Mouse (Mus musculus): Measurements from ENCODE around the gene Sap25. TPM values are rescaled to one million over a fixed set of nuclear protein-coding genes. Genes with fewer than 3 reads are reported as not detected.

Gene Sap25
- polyA plus RNA-seq, 1 experiment, result 72.5 TPM

DNA sequence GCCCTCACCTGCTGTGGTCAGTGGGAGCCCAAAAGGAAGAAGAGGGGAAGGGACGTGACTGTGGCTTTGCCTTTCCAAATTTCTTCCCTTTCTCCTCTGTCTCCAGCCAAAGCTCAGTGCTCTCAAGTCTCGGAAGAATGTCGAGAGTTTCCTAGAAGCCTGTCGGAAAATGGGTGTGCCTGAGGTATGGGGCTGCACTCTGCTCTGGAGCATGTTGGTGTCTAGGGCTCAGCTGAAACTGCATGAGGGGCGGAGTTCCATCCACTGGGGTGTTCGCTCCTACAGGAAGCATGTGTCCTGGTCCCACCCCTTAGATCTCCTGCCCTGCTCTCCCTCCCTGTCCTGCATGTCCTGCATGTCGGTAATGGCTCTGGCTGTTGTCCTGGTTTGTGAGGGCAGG lies 1.7 kb upstream of the Sap25 start:
- Histone ChIP-seq H3K9me3 (no peaks in the 10 kb centered on the region), H3K36me3 (replicated peaks; ENCODE audit: low read length) (peaks cover 92% of the 10 kb centered on the region), H3K4me1 (peaks cover 55% of the 10 kb centered on the region), H3K27me3 (replicated peaks) (peaks cover 1% of the 10 kb centered on the region), H3K4me3 (replicated peaks) (peak overlapping the region; percentile 4)
- TF ChIP-seq GATA1 (IDR thresholded peaks at IDR 0.05; ENCODE audit: borderline replicate concordance, low read length), result no peak
- TF ChIP-seq FLI1 (IDR thresholded peaks at IDR 0.05; ENCODE audit: low read length), result no peak

DNA sequence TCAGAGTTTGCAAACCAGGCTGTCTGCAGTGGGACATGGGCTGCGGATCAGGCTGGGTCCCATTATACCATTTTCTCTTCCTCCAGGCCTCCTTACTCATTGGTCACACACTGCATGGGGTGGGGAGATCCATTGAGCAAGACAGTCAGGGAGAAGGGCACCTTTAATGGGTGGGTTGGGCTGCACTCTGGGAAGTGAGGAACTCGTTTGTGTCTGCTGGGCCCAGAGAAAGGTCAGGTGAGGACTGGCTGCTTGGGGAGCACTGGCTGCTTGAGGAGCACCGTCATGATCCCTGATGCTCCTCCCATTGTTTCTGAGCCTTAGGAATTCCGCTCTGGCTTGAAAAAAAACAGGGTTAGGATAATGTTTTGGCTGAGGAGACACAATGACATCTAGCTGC lies 1.8 kb downstream of the Sap25 start:
- Histone ChIP-seq H3K4me3 (replicated peaks) (no peak overlapping the region), H3K9me3 (no peaks in the 10 kb centered on the region)

DNA sequence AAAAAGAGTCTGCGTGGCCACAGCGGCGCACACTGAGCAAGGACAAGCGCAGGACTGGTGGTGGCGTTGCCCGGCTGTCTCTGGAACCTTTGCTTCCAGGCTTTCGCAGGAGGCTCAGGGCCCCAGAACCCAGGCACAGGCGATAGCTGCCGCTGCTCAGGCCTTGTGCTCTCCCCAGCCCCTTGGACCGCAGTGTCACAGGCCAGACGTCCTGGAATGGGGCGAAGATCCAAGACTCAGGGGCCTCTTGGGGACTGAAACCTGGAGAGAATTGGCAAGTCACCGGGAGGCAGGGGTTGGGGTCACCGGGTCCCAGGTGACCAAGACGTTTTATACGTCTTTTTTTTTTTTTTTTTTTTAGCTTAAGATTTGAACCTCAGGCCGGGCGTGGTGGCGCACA lies 3.4 kb downstream of the Sap25 start:
- Histone ChIP-seq H3K36me3 (replicated peaks; ENCODE audit: low read length) (peaks cover 47% of the 10 kb centered on the region), H3K4me3 (replicated peaks) (no peak overlapping the region), H3K9me3 (no peaks in the 10 kb centered on the region), H3K4me1 (peaks cover 61% of the 10 kb centered on the region), H3K27me3 (replicated peaks) (peaks cover 8% of the 10 kb centered on the region)
- TF ChIP-seq GATA1 (IDR thresholded peaks at IDR 0.05; ENCODE audit: borderline replicate concordance, low read length), result no peak
- TF ChIP-seq FLI1 (IDR thresholded peaks at IDR 0.05; ENCODE audit: low read length), result no peak

More for the DNA sequence above, 1.8 kb downstream of the Sap25 start:
- H3K36me3 ChIP-seq (replicated peaks; ENCODE audit: low read length), result peaks cover 60% of the 10 kb centered on the region
- no peak for TF ChIP-seq GATA1 (IDR thresholded peaks at IDR 0.05; ENCODE audit: borderline replicate concordance, low read length)
- TF ChIP-seq FLI1 (IDR thresholded peaks at IDR 0.05; ENCODE audit: low read length), result no peak
- H3K4me1 ChIP-seq, result peaks cover 58% of the 10 kb centered on the region
- peaks cover 8% of the 10 kb centered on the region for H3K27me3 ChIP-seq (replicated peaks)

DNA sequence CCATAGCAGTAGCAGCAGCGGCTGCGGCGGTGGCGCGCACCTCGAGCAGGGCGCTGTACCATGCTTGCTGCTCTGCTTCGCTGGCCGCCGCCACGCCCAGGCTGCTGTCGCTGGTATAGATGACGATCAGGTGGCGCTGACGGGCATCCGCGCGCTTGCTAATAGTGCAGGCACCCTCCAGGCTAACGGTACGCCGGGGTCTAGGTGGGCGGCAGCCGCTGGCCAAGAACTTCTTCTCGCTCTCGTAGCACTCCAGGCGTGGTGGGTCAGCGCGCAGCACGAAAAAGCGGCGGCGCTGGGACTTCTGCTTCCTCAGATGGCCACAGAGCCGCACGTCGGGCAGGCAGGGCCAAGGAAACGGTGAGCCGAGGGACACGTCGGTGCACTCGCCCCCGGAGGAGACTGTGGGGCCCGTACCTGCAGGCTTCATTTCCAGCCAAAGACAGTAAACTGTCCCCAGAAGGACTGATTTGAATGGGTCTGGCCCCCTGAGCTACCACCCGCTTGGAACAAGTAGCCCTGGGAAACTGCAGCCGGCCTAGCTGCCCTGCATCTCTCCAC lies 4.0 kb downstream of the Sap25 start:
- no peak for TF ChIP-seq FLI1 (IDR thresholded peaks at IDR 0.05; ENCODE audit: low read length)
- no peak for TF ChIP-seq GATA1 (IDR thresholded peaks at IDR 0.05; ENCODE audit: borderline replicate concordance, low read length)
- no peaks in the 10 kb centered on the region for H3K9me3 ChIP-seq
- H3K27me3 ChIP-seq (replicated peaks), result peaks cover 8% of the 10 kb centered on the region
- H3K36me3 ChIP-seq (replicated peaks; ENCODE audit: low read length), result peaks cover 45% of the 10 kb centered on the region
- H3K4me1 ChIP-seq, result peaks cover 55% of the 10 kb centered on the region
- peak overlapping the region; percentile 80 for H3K4me3 ChIP-seq (replicated peaks)

DNA sequence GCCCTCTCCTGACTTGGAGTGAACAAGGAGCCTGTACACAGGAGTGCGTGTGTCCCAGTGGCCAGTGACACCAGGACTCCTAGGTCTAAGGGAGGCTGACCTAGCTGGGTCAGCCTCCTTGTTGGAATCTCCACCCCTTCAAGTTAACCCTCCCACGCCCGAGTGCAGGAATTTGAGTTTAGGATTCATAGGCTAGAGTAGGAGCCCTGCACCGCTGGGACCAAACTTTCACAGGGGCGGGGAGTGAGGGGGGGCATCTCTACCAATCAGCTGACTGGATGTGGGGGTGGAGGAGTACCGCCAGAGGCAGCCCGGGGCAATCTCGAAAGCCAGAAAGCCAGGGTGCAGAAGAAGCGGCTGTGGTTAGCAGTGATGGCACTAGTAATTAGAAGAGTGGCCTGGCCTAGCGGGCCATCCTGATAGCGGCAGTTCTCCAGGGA lies 4.5 kb downstream of the Sap25 start, which contains the start of gene Irs3:
Gene Irs3 (minus strand): TSS at position 63 of the 440 bp plus-strand sequence.
- peak within 1 kb of the TSS; percentile 80 for H3K4me3 ChIP-seq (replicated peaks)
- H3K36me3 ChIP-seq (replicated peaks; ENCODE audit: low read length), result peaks cover 44% of the 10 kb centered on the region
- TF ChIP-seq FLI1 (IDR thresholded peaks at IDR 0.05; ENCODE audit: low read length) (no peak), GATA1 (IDR thresholded peaks at IDR 0.05; ENCODE audit: borderline replicate concordance, low read length) (no peak)
- H3K4me1 ChIP-seq, result peaks cover 50% of the 10 kb centered on the region
- peaks cover 8% of the 10 kb centered on the region for H3K27me3 ChIP-seq (replicated peaks)
- no peaks in the 10 kb centered on the region for H3K9me3 ChIP-seq

DNA sequence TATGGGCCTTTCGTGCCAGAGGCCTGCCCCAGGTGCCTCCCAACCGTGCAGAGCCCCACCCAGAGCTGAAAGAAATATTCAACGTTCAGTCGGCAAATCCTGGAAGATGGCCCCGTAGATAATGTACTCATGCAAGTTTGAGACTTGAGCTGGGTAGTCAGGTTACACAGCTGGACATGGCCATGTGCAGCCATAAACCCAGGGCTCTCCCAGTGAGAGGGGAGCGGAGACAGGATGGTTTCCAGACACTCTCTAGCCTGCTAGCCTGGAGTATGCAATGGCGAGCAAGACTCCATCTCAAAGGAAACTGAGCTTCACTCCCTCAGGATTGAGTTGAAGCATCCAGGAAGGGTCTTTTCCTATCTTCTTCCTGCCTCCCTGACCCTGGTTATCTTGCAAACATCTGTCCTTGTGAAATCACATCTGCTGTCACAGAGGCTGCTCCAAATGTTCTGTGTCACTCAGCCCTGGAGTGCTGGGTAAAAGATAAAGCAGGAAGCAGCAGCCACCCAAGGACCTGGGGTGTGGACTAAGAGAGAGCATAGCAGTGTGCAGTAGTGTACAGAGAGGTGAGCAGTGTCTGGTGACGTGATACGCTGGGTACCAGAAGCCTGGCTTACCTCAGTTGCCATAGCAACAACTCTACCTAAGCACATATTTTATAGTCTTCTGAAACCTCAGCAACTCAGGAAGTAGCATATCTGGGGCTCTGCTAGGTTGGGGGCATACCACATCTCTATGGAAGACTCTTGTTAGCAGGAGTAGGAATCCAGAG lies 6.9 kb downstream of the Sap25 start:
- no peaks in the 10 kb centered on the region for H3K9me3 ChIP-seq
- H3K4me3 ChIP-seq (replicated peaks), result peak overlapping the region; percentile 50
- H3K36me3 ChIP-seq (replicated peaks; ENCODE audit: low read length), result peaks cover 44% of the 10 kb centered on the region
- TF ChIP-seq FLI1 (IDR thresholded peaks at IDR 0.05; ENCODE audit: low read length) (no peak), GATA1 (IDR thresholded peaks at IDR 0.05; ENCODE audit: borderline replicate concordance, low read length) (no peak)
- H3K27me3 ChIP-seq (replicated peaks), result peaks cover 8% of the 10 kb centered on the region
- peaks cover 40% of the 10 kb centered on the region for H3K4me1 ChIP-seq

DNA sequence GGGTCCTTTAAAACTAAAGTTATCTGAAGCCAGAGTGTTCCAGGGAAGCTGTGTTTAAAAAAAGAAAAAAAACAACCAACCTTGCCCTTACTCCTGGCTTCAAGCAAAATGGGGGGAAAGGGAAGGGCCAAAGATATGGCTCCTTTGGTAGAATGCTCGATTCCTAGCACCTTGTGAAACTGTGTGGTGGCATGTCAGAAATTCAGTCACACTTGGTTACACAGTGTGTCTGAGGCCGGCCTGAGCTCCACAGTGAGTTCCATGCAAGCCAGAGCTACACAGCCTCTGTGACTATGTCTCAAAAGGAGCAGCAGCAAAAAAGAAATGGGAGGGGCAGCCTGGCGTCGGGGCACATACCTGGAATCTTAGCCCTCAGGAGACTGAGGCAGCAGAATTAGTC lies 8.1 kb downstream of the Sap25 start:
- H3K36me3 ChIP-seq (replicated peaks; ENCODE audit: low read length), result peaks cover 47% of the 10 kb centered on the region
- H3K4me3 ChIP-seq (replicated peaks), result no peak overlapping the region
- H3K9me3 ChIP-seq, result no peaks in the 10 kb centered on the region
- H3K4me1 ChIP-seq, result peaks cover 40% of the 10 kb centered on the region
- peaks cover 8% of the 10 kb centered on the region for H3K27me3 ChIP-seq (replicated peaks)
- TF ChIP-seq FLI1 (IDR thresholded peaks at IDR 0.05; ENCODE audit: low read length) (no peak), GATA1 (IDR thresholded peaks at IDR 0.05; ENCODE audit: borderline replicate concordance, low read length) (no peak)

DNA sequence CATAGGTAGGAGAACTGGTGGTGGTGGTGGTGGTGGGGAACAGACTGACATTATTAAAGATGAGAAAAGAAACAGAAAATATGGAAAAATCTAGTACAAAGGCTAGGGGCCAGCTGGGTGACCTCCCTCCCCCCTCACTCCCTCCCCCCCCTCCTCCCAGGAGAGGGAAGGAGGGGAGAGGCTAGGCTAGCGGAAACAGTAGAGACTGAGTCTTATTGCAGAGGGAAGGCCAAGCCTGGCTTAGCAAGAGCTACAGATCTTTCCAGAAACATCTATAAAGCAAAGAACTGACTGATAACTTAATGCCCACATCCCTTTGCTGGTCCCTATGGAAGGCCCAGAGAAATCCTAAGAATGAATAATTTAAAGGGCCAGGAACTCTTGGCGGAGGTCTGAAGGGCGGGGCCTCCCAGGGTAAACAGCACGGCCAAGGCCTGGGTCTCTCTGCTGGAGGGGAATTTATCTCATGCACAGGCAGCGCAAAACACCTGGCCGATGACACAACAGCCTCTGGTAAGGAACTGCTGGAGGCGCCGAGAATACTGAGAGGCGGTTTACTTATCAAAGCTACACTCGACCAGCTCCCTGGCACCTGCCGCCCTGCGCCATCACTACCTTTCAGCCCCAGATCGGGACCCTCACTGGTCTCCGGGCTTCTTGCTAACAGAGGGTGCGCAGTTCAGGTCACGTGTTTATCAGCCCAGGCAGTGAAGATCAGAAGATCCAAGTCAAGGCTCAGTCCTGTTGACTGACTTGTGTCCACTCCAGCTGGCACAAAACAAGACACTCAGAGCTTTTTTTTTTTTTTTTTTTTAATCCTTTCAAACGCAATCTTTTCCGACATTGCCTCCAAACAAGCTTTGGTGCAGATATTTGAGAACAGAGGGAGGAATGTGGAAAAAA lies 8.8 kb downstream of the Sap25 start:
- Histone ChIP-seq H3K9me3 (no peaks in the 10 kb centered on the region), H3K36me3 (replicated peaks; ENCODE audit: low read length) (peaks cover 54% of the 10 kb centered on the region), H3K4me3 (replicated peaks) (no peak overlapping the region), H3K27me3 (replicated peaks) (peaks cover 6% of the 10 kb centered on the region), H3K4me1 (peaks cover 39% of the 10 kb centered on the region)
- TF ChIP-seq GATA1 (IDR thresholded peaks at IDR 0.05; ENCODE audit: borderline replicate concordance, low read length) (no peak), FLI1 (IDR thresholded peaks at IDR 0.05; ENCODE audit: low read length) (no peak)

DNA sequence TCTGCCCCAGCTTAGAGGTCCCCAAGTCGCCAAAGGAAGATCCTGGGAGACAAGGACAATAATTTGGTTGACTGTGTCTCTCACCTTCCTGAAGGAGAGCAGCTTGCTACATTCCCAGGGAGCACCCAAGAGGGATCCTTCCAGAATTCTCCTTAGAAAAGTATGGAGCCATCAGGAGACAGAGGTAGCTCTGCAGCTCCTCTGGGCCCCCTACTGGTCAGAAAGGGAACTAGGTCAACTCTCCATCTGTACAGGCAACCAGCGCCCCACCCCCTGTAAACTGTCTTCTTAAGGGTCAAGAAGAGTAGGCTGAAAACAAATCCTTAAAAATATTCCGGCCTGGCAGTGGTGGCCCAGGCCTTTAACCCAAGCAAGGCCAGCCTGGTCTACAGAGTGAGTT lies 11.3 kb downstream of the Sap25 start:
- Histone ChIP-seq H3K36me3 (replicated peaks; ENCODE audit: low read length) (peaks cover 74% of the 10 kb centered on the region), H3K4me3 (replicated peaks) (no peak overlapping the region), H3K27me3 (replicated peaks) (no peaks in the 10 kb centered on the region), H3K4me1 (peaks cover 25% of the 10 kb centered on the region), H3K9me3 (no peaks in the 10 kb centered on the region)
- TF ChIP-seq FLI1 (IDR thresholded peaks at IDR 0.05; ENCODE audit: low read length) (no peak), GATA1 (IDR thresholded peaks at IDR 0.05; ENCODE audit: borderline replicate concordance, low read length) (no peak)
